Mouse (Mus musculus) erythroblast, adult 5-6 weeks (primary cell): Measurements from ENCODE around the gene Ost4. TPM values are rescaled to one million over a fixed set of nuclear protein-coding genes. Genes with fewer than 3 reads are reported as not detected.

Source experiments
- ATAC-seq: replicated peaks from 2 replicates; pipeline ENCODE4 v1.8.0; 2016; ENCODE audit warnings: moderate number of reproducible peaks, mild to moderate bottlenecking, moderate TSS enrichment, inconsistent platforms; ENCODE audit not compliant: poor library complexity, low FRiP score, severe bottlenecking
- total RNA-seq, 2 experiments: library from RNA; stranded (forward) in 1 of 2; stranded (reverse) in 1 of 2; fragments of 150-400 nt in 1 of 2; fragments of 200-764, 138-1000 nt in 1 of 2; gene quantifications; 2 replicates each; pipeline versions ENCODE4 v1.2.3 to v1.2.4; 2015 to 2017; ENCODE audit warnings: low replicate concordance in 2 of 2

The Ost4 gene
- total RNA-seq, 2 experiments from 2014 or later: 140 to 167 TPM

- no peak for ATAC-seq
Observed at GRCm38 (mm10) chr5:30867712-30868111, 39.9 kb downstream of the Ost4 start, which contains the start of gene Tmem214. Tmem214 (plus strand) TSS chr5:30868012.

DNA sequence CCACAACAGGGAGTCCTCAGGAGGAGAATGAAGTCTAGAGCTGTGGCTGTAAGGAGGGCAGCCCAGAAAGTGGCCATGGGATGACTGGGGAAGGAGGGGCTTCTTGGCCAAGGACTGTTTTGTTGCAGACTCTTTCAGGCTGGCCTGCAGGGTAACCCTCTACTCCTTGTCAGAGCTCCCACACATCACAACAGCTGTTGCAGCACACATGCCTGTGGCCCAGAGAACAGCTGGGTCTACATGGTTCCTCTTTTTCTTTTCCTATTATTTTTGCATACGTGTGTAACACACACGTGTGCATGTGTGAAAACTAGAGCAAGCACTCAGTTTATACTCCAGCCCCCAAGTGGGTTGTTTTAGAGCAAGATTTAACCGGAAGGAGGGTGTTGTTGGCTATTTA is 40.7 kb downstream of the Ost4 start:
- ATAC-seq: no peak

DNA sequence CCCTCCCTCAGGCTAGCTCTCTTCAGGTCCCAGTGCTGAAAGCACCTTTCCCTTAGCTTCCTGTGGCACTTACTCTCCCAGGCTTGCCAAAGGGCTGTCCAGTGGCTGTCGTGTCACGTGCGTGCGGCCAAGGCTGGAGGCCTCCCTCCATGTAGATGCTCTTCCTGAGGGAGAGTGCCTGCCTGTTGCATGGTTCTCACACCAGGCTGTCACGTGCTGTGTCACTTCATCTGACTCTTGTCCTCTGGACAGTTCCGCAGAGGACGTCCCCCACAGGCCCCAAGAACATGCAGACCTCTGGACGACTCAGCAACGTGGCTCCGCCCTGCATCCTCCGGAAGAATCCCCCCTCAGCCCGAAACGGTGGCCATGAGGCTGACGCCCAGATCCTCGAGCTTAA is 43.3 kb downstream of the Ost4 start:
- ATAC-seq: no peak

DNA sequence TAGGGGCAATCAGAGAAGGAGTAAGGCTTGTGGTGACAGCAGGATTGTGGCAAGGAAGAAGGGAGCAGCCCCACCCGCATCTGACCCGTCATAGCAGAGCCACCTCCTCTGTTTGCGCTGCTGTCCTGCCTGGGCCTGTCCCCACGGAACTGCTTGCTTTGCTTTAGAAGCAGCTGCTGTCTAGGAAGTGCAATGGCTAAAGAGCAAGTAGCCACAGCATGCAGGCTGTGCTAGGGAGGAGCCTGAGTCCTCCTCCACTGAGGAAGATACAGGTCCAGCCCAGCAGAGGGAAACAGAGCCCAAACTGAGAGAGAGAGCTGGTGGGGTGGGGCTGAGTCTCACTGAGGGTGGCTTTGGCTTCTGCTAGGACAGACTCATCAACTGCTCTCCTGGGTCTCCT is 43.7 kb downstream of the Ost4 start:
- no peak for ATAC-seq

- no peak for ATAC-seq
Observed at GRCm38 (mm10) chr5:30856124-30856523, 51.5 kb downstream of the Ost4 start.

Other genes with a start within 250 kb of the Ost4 start
- gene Cenpa, start 241.0 kb downstream of the Ost4 start, total RNA-seq (2015; ENCODE audit: low replicate concordance): 79.8 and 117 TPM in 2 replicates
- gene Cenpa, start 241.0 kb downstream of the Ost4 start, total RNA-seq (2017; ENCODE audit: low replicate concordance): 67.2 and 74.4 TPM in 2 replicates
- gene Dpysl5, start 196.2 kb downstream of the Ost4 start, total RNA-seq (2015; ENCODE audit: low replicate concordance): not detected in 2 replicates
- 0.09 TPM in 1 of 2 replicates, not detected in the other for gene Dpysl5, start 196.2 kb downstream of the Ost4 start, total RNA-seq (2017; ENCODE audit: low replicate concordance)
- gene Mapre3, start 93.1 kb downstream of the Ost4 start, total RNA-seq (2015; ENCODE audit: low replicate concordance): 2.1 TPM in 1 of 2 replicates, not detected in the other
- gene Mapre3, start 93.1 kb downstream of the Ost4 start, total RNA-seq (2017; ENCODE audit: low replicate concordance): 0.28 and 0.51 TPM in 2 replicates
- 6.5 and 9.6 TPM in 2 replicates for gene Tmem214, start 39.8 kb downstream of the Ost4 start, total RNA-seq (2015; ENCODE audit: low replicate concordance)
- gene Tmem214, start 39.8 kb downstream of the Ost4 start, total RNA-seq (2017; ENCODE audit: low replicate concordance): 4.7 and 7.0 TPM in 2 replicates
- 4.8 TPM in 1 of 2 replicates, not detected in the other for gene Agbl5, start 19.1 kb downstream of the Ost4 start, total RNA-seq (2015; ENCODE audit: low replicate concordance)
- gene Agbl5, start 19.1 kb downstream of the Ost4 start, total RNA-seq (2017; ENCODE audit: low replicate concordance): 1.9 and 2.0 TPM in 2 replicates
- gene Emilin1, start 5.6 kb upstream of the Ost4 start, total RNA-seq (2015; ENCODE audit: low replicate concordance): 16.9 and 28.8 TPM in 2 replicates
- 6.5 and 8.1 TPM in 2 replicates for gene Emilin1, start 5.6 kb upstream of the Ost4 start, total RNA-seq (2017; ENCODE audit: low replicate concordance)
- 8.1 and 14.4 TPM in 2 replicates for gene Khk, start 13.6 kb upstream of the Ost4 start, total RNA-seq (2015; ENCODE audit: low replicate concordance)
- 9.2 and 12.4 TPM in 2 replicates for gene Khk, start 13.6 kb upstream of the Ost4 start, total RNA-seq (2017; ENCODE audit: low replicate concordance)
- gene Cgref1, start 37.8 kb upstream of the Ost4 start, total RNA-seq (2015; ENCODE audit: low replicate concordance): not detected in 2 replicates
- gene Cgref1, start 37.8 kb upstream of the Ost4 start, total RNA-seq (2017; ENCODE audit: low replicate concordance): not detected in 2 replicates
- 12.7 and 21.9 TPM in 2 replicates for gene Preb, start 52.6 kb upstream of the Ost4 start, total RNA-seq (2015; ENCODE audit: low replicate concordance)
- 10.6 and 27.0 TPM in 2 replicates for gene Preb, start 52.6 kb upstream of the Ost4 start, total RNA-seq (2017; ENCODE audit: low replicate concordance)
- gene Tcf23, start 60.9 kb upstream of the Ost4 start, total RNA-seq (2015; ENCODE audit: low replicate concordance): not detected in 2 replicates
- not detected in 2 replicates for gene Tcf23, start 60.9 kb upstream of the Ost4 start, total RNA-seq (2017; ENCODE audit: low replicate concordance)
- gene Atraid, start 140.5 kb upstream of the Ost4 start, total RNA-seq (2015; ENCODE audit: low replicate concordance): 21.3 and 40.5 TPM in 2 replicates
- 22.3 and 26.8 TPM in 2 replicates for gene Atraid, start 140.5 kb upstream of the Ost4 start, total RNA-seq (2017; ENCODE audit: low replicate concordance)
- 0.42 TPM in 1 of 2 replicates, not detected in the other for gene Slc5a6, start 141.1 kb upstream of the Ost4 start, total RNA-seq (2015; ENCODE audit: low replicate concordance)
- 0.98 TPM in 1 of 2 replicates, not detected in the other for gene Slc5a6, start 141.1 kb upstream of the Ost4 start, total RNA-seq (2017; ENCODE audit: low replicate concordance)
- gene Cad, start 147.0 kb upstream of the Ost4 start, total RNA-seq (2015; ENCODE audit: low replicate concordance): 6.5 and 16.3 TPM in 2 replicates
- gene Cad, start 147.0 kb upstream of the Ost4 start, total RNA-seq (2017; ENCODE audit: low replicate concordance): 6.7 and 10.6 TPM in 2 replicates
- gene Dnajc5g, start 198.5 kb upstream of the Ost4 start, total RNA-seq (2015; ENCODE audit: low replicate concordance): not detected in 2 replicates
- gene Dnajc5g, start 198.5 kb upstream of the Ost4 start, total RNA-seq (2017; ENCODE audit: low replicate concordance): 0.70 TPM in 1 of 2 replicates, not detected in the other
- gene Slc30a3, start 200.4 kb upstream of the Ost4 start, total RNA-seq (2015; ENCODE audit: low replicate concordance): not detected in 2 replicates
- gene Slc30a3, start 200.4 kb upstream of the Ost4 start, total RNA-seq (2017; ENCODE audit: low replicate concordance): not detected in 2 replicates
- gene Trim54, start 208.9 kb upstream of the Ost4 start, total RNA-seq (2015; ENCODE audit: low replicate concordance): not detected in 2 replicates
- gene Trim54, start 208.9 kb upstream of the Ost4 start, total RNA-seq (2017; ENCODE audit: low replicate concordance): not detected in 2 replicates
- not detected in 2 replicates for gene Ucn, start 231.0 kb upstream of the Ost4 start, total RNA-seq (2015; ENCODE audit: low replicate concordance)
- gene Ucn, start 231.0 kb upstream of the Ost4 start, total RNA-seq (2017; ENCODE audit: low replicate concordance): not detected in 2 replicates
- gene Mpv17, start 246.5 kb upstream of the Ost4 start, total RNA-seq (2015; ENCODE audit: low replicate concordance): 9.4 and 11.1 TPM in 2 replicates
- 10.7 and 12.7 TPM in 2 replicates for gene Mpv17, start 246.5 kb upstream of the Ost4 start, total RNA-seq (2017; ENCODE audit: low replicate concordance)